Mouse (Mus musculus) fibroblast of lung, adult 2 months (primary cell): ENCODE results near the gene Gadd45g.

Experiments used
- DNase-seq: peaks from one replicate; pipeline ENCODE4 v3.0.0-alpha.2; 2011; ENCODE audit warnings: low read depth

Gene Gadd45g

GRCm38 (mm10) chr13:51846301-51846867, at the start of gene Gadd45g:
Gadd45g (plus strand) TSS chr13:51846678.
- DNase-seq, result peak; percentile 94

GRCm38 (mm10) chr13:51797899-51798746, 48.4 kb upstream of the Gadd45g start:
- no peak for DNase-seq

- no peak for DNase-seq
Measured at GRCm38 (mm10) chr13:51799735-51800522, 46.5 kb upstream of the Gadd45g start.

DNA sequence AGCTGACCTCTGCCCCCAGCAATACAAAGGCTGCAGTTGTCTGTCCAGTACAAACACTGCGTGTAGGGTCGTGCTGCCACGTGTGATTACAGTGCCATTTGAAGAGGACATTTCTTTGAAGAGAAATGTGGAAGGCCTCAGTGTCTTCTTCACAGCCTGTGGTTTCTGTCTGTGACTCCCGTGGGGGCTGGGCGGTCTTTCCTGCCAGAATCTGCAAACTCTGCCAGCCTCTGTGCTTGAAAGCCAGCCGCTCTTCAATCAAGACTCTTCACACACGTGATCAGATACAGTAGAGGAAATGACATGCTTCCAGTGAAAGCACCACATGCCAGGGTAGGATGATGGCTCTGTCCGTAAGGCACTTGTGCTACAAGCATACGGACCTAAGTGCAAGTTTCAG, 45.6 kb upstream of the Gadd45g start:
- DNase-seq, result no peak

GRCm38 (mm10) chr13:51805634-51806033, 40.8 kb upstream of the Gadd45g start:
- DNase-seq, result no peak

GRCm38 (mm10) chr13:51806220-51806619, 40.3 kb upstream of the Gadd45g start:
- DNase-seq, result no peak

DNA sequence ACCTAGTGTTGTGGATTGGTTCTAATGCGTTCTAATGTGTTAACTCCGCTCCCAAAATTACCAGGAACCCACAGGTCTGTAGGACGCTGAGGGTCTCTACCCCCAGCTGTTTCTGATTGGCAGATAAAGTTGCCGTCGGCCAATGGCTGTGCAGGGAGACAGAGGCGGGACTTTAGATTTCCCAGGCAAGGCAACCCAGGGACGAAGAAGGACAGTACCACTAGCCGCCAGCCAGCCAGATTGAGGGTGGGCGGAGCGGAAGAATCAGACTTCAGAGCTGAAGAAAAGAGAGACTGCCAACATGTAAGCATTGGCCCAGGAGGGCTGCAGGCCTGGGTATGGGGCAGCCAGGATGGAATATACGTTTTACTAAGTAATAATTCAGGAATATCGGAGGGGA, 38.3 kb upstream of the Gadd45g start:
- no peak for DNase-seq

- no peak for DNase-seq
Measured at GRCm38 (mm10) chr13:51813621-51814615, 32.6 kb upstream of the Gadd45g start.

GRCm38 (mm10) chr13:51814646-51815045, 31.8 kb upstream of the Gadd45g start:
- no peak for DNase-seq

DNA sequence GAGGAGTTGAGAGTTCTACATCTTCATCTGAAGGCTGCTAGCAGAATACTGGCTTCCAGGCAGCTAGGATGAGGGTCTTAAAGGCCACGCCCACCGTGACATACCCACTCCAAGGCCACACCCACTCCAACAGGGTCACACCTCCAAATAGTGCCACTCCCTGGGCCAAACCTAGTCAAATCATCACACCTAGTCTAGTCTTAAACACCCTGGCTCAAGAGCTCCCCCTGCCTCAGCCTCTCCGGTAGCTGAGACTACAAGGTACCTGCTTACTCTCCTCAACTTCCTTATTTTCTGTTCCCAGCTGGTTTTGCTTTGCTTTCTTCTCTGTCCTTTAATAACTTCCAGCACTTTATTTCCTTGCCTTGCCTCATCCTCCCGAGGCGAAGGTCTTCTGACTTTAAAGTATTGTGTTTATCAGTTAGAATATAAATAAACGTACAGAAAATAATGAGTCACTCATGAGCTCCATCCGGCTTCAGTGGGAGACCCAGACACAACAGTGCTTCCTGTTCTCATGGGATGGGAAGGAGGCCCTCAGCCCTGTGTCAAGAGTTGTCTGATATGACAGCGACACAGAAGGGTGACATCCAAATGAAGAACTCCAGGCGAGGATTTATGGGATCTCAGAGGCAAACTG, 30.5 kb upstream of the Gadd45g start:
- DNase-seq, result no peak

GRCm38 (mm10) chr13:51816559-51817041, 29.9 kb upstream of the Gadd45g start:
- DNase-seq, result no peak

DNA sequence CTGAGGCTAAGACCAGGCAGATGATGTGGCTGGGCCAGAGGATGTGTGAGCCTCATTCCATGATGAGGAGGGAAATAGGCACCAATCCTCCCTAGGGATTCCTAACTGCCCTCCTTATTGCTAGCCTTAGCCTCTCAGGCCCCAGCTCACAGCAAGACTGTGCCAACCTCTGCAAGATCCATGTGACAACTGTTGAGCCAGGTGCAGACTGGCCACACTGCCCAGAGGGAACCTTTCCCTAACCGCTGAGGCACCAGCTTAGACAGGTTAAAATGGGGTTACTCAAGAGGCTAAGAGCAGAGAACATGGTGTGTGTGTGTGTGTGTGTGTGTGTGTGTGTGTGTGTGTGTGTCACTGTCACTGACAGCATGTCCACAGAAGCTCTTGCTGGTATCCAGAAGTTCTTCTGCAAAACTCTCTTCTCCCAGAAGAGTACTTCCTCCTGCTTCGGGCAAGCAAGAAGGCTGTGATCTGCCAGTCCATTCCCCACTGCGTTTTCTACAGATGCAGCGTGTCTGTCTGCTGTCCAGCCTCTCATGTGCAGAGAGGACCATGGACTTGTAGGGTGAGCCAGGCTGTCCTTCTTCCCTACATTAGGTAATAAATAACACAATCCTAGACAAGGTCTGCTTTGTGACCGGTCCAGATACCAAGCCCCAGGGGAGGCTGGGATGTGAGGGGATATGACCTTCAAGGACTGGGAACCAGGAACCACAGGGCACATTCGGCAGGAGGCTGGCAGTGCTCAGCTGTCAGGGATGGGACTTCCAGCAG, 28.1 kb upstream of the Gadd45g start:
- no peak for DNase-seq

DNA sequence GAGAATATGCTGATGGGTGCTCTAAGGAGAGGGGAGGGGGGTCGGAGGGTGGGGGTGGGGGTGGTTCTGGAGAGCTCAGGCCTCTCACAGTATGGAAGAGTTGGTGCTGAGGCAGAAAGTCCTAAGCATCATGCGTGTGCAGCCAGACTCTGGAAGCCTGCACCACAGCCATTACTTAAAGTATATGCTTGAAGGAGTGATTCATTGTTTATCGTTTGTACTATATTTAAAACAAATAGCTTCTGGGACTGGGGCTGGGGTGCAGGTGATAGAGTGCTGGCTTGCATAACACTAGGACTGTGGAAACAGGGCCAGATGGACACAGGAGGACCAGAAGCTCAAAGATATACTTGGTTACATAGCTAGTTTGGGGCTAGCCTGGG, 27.5 kb upstream of the Gadd45g start:
- no peak for DNase-seq

DNA sequence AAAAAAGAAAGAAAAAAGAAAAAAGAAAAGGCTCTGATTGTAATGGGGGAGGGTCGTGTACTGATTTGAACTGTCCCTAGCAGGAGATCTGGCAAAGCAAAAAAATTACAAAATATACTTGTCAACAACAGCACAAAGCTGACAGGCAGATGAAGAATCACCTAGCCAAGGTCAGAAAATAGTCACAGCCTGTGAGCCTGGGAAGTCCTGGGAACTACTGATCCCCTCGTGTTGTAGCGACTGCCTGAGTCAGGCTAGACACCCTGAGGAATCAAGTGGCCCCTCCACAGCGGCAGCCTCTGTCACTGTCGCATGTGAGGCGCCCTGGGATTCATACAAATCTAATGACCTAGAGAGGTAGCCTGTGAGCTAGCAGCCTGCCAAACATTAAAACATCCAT, 27.1 kb upstream of the Gadd45g start:
- no peak for DNase-seq

GRCm38 (mm10) chr13:51821988-51822387, 24.5 kb upstream of the Gadd45g start:
- DNase-seq, result no peak

GRCm38 (mm10) chr13:51823822-51824495, 22.5 kb upstream of the Gadd45g start:
- no peak for DNase-seq

- no peak for DNase-seq
Measured at GRCm38 (mm10) chr13:51830744-51831450, 15.6 kb upstream of the Gadd45g start.

GRCm38 (mm10) chr13:51832491-51832890, 14.0 kb upstream of the Gadd45g start:
- no peak for DNase-seq

DNA sequence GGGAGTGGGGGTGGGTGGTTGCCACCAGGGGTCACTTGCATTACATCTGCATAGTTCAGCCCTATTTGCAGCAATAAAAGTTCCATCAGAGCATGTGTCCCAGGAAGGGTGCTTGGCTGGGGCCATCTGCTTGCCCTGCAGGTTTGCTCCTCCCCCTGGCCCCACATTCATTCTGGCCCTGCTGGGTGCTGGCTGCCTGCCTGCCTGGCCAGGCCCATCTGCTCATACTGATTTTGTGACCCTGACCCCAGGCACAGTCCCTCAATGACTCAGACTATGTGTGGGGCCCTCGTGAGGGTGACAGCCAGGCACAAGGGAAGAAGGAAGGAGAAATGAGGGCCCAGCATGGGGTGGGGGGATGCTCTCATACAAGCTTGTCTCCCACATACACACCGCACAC, 12.9 kb upstream of the Gadd45g start:
- DNase-seq, result no peak
